In genomic region chr8:122162992-122163391, GRCm38 (mm10) we compare ENCODE assay signal across 7 mouse cellular contexts.
A peak's percentile ranks its signal among the peaks of the same experiment; 100 is the strongest.
DNase-seq lines count a peak whose midpoint lies in the region; ATAC-seq and TF ChIP-seq lines count a peak whose summit lies in the region.

No protein-coding gene starts in this region.

- no peaks in the 10 kb centered on the region for H3K4me1 ChIP-seq in ES-Bruce4 (ENCODE audit: control insufficient read depth, insufficient read depth, low read length)
- H3K4me1 ChIP-seq in heart, embryonic 10.5 days = peaks cover 19% of the 10 kb centered on the region

- TF ChIP-seq CTCF in ES-Bruce4 (IDR thresholded peaks at IDR 0.05; ENCODE audit: low read depth, low read length) = peak; percentile 98

- peak; percentile 68 for ATAC-seq in megakaryocyte, adult 5-6 weeks (ENCODE audit: poor library complexity, severe bottlenecking)

- TF ChIP-seq POLR2A in ES-Bruce4 (IDR thresholded peaks at IDR 0.05; ENCODE audit: insufficient read depth, low read length) = no peak

- no peaks in the 10 kb centered on the region for H3K27me3 ChIP-seq in ES-Bruce4 (ENCODE audit: control insufficient read depth, insufficient read depth, low read length, poor library complexity, severe bottlenecking)
- H3K27me3 ChIP-seq in heart, embryonic 10.5 days (ENCODE audit: insufficient read depth, poor library complexity, severe bottlenecking) = peaks cover 10% of the 10 kb centered on the region; the same call in 1 of the 2 replicates

- peak; percentile 79 for DNase-seq in ZHBTc4 (ENCODE audit: low read depth, low spot score)
- peak; percentile 72 to 86 for DNase-seq in cerebellum, postnatal 4 days (ENCODE audit: low spot score in 2 of 2)
- peak; percentile 86 for DNase-seq in heart, embryonic 10.5 days (ENCODE audit: low spot score)
- DNase-seq in layer of hippocampus, adult 8-10 months (ENCODE audit: low spot score in 2 of 2) = peak; percentile 33 to 59
- DNase-seq in spleen, postnatal 14 days (ENCODE audit: low spot score in 2 of 2) = peak; percentile 32 to 63

- 36% methylated on average over 8 of the region's 8 CpGs for WGBS in heart, embryonic 10.5 days

- H3K9me3 ChIP-seq in ES-Bruce4 (replicated peaks; ENCODE audit: control insufficient read depth, insufficient read depth, low read length, poor library complexity, severe bottlenecking) = no peaks in the 10 kb centered on the region
- no peaks in the 10 kb centered on the region for H3K9me3 ChIP-seq in heart, embryonic 10.5 days

- H3K27ac ChIP-seq in ES-Bruce4 (ENCODE audit: insufficient read depth, low read length) = no peak overlapping the region
- no peak overlapping the region for H3K27ac ChIP-seq in heart, embryonic 10.5 days

- no peak for TF ChIP-seq EP300 in ES-Bruce4 (IDR thresholded peaks at IDR 0.05; ENCODE audit: insufficient read depth, low read depth, low read length)

- H3K4me3 ChIP-seq in ES-Bruce4 (ENCODE audit: low read depth, low read length) = no peak overlapping the region
- H3K4me3 ChIP-seq in heart, embryonic 10.5 days = no peak overlapping the region

- no peaks in the 10 kb centered on the region for H3K36me3 ChIP-seq in ES-Bruce4 (ENCODE audit: control insufficient read depth, insufficient read depth, low read length, poor library complexity, severe bottlenecking)
- no peaks in the 10 kb centered on the region for H3K36me3 ChIP-seq in heart, embryonic 10.5 days

- no peak overlapping the region for H3K9ac ChIP-seq in ES-Bruce4 (ENCODE audit: low read depth, poor library complexity, severe bottlenecking)
